Mouse (Mus musculus): ENCODE measurements around the gene 1700084M14Rik. TPM values are rescaled to one million over a fixed set of nuclear protein-coding genes. Genes with fewer than 3 reads are reported as not detected.
"Not testable (repeated sequence)": the region's sequence is repeated elsewhere in the genome, so short reads cannot be mapped to it uniquely, and the experiment has no call there.

Gene 1700084M14Rik
- polyA plus RNA-seq (2011; ENCODE audit: insufficient read depth, insufficient read length, low read depth, missing spikeins): not detected in 2 replicates

DNA sequence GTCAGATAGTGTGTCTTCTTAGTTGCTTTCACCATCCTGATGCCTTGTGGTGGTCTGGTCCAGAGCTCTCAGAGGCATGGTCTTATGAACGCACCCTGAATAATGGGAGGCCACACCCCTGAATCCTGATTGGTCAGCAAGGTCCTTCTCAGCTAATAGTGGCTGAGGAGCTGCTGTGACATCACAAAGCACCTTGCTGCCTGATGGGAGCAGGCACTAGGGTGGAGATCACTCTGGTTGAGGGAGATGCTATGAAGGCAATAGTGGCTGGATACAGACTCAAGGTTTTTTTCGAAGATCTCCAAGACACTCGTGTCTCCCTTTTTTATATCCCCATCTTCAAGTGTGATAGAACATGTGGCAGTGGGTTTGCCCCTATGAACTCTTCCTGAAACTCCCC lies at the start of gene 1700084M14Rik:
1700084M14Rik (minus strand) TSS at position 101 of the 400 bp plus-strand sequence.
- H3K27me3 ChIP-seq (ENCODE audit: control insufficient read depth, insufficient read depth, low read length, poor library complexity, severe bottlenecking); H3K4me3 ChIP-seq (ENCODE audit: low read depth, low read length); H3K4me1 ChIP-seq (ENCODE audit: control insufficient read depth, insufficient read depth, low read length): not testable (repeated sequence)

More for the DNA sequence above, at the start of gene 1700084M14Rik:
- not testable (repeated sequence) for H3K36me3 ChIP-seq (ENCODE audit: control insufficient read depth, insufficient read depth, low read length, poor library complexity, severe bottlenecking); H3K27ac ChIP-seq (ENCODE audit: insufficient read depth, low read length); H3K9ac ChIP-seq (ENCODE audit: low read depth, poor library complexity, severe bottlenecking); H3K9me3 ChIP-seq (replicated peaks; ENCODE audit: control insufficient read depth, insufficient read depth, low read length, poor library complexity, severe bottlenecking)

Other genes with a start within 250 kb of the 1700084M14Rik start
- gene Mageb2, start 244.2 kb downstream of the 1700084M14Rik start, polyA plus RNA-seq (2011; ENCODE audit: insufficient read depth, insufficient read length, low read depth, missing spikeins): not detected in 2 replicates
- not detected in 2 replicates for gene Gm5072, start 183.4 kb downstream of the 1700084M14Rik start, polyA plus RNA-seq (2011; ENCODE audit: insufficient read depth, insufficient read length, low read depth, missing spikeins)
- not detected in 2 replicates for gene Gm8914, start 95.8 kb downstream of the 1700084M14Rik start, polyA plus RNA-seq (2011; ENCODE audit: insufficient read depth, insufficient read length, low read depth, missing spikeins)
- not detected in 2 replicates for gene Gm14781, start 56.3 kb upstream of the 1700084M14Rik start, polyA plus RNA-seq (2011; ENCODE audit: insufficient read depth, insufficient read length, low read depth, missing spikeins)
- gene Mageb5, start 207.1 kb upstream of the 1700084M14Rik start, polyA plus RNA-seq (2011; ENCODE audit: insufficient read depth, insufficient read length, low read depth, missing spikeins): not detected in 2 replicates